ENCODE assay signal across 8 mouse cellular contexts in the genomic region with DNA sequence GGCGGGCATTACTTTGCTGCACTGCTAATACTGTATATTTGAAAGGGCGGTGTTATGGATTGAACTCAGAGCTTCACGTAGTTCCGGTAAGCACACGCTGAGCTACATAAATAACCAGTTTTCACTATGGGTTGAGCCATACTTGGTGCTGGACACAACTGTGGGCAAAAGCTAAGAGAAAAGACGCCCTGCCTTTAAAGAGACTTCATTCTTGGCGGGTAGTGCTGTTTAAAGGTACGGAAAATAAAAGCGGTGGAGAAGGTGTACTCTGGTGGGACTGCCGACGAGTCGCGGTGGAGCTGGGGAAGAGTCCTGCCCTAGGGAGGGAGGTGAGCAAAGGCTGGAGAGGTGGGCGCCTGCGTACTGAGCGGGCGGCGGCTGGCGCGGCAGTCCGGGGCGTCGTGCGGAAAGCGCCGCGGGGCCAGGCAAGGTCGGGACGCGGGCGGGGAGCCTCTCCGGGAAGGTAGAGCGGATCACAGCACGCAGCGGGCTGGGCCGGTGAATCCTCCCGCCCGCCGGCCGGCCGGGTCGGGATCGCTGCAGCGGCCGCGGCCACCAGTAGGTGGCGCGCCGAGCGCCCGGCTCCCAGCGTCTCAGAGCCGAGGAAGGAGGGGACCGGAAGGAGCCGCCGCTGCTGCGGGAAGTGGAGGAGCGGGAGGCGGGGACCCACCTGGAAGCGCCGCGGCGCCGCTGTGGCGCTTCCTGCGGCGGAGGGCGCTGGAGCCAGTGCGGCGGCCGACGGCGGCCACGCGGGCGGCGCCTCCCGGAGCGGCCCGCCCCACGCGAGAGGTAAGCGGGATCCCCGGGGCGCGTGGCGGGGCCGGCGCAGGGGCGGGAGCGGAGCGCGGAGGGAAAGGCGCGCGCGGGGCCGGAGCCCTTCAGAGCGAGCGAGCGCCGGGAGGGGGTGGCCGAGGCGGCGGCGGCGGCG. TPM values are rescaled to one million over a fixed set of nuclear protein-coding genes. Genes with fewer than 3 reads are reported as not detected.
DNase-seq lines count a peak whose midpoint lies in the region; ATAC-seq and TF ChIP-seq lines count a peak whose summit lies in the region.

TSS of gene Zzz3 (plus strand) at position 124 of the 928 bp plus-strand sequence.

- H3K4me2 ChIP-seq in embryonic facial prominence, embryonic 15.5 days (replicated peaks): peak within 1 kb of the TSS; percentile 60
- H3K4me2 ChIP-seq in kidney, embryonic 14.5 days (replicated peaks; ENCODE audit: low read depth, low read length): peak within 1 kb of the TSS; percentile 78
- peak within 1 kb of the TSS; percentile 60 for H3K4me2 ChIP-seq in limb, embryonic 15.5 days

- H3K9me3 ChIP-seq in embryonic facial prominence, embryonic 15.5 days (replicated peaks): no peaks in the 10 kb centered on the region
- H3K9me3 ChIP-seq in kidney, embryonic 14.5 days (ENCODE audit: control insufficient read depth, low read length): no peaks in the 10 kb centered on the region
- H3K9me3 ChIP-seq in limb, embryonic 15.5 days: no peaks in the 10 kb centered on the region

- peak within 1 kb of the TSS; percentile 87 for H3K4me3 ChIP-seq in bone marrow, adult 2 months (replicated peaks; ENCODE audit: control insufficient read depth, low read depth, low read length)
- peak within 1 kb of the TSS; percentile 83 for H3K4me3 ChIP-seq in embryonic facial prominence, embryonic 15.5 days (replicated peaks)
- H3K4me3 ChIP-seq in kidney, embryonic 14.5 days (ENCODE audit: low read length): peak within 1 kb of the TSS; percentile 82
- peak within 1 kb of the TSS; percentile 79 for H3K4me3 ChIP-seq in limb, embryonic 15.5 days

- peak; percentile 68 for TF ChIP-seq CTCF in bone marrow, adult 2 months (IDR thresholded peaks at IDR 0.05; ENCODE audit: control insufficient read depth, insufficient read depth, low read length)

- H3K4me1 ChIP-seq in bone marrow, adult 2 months (ENCODE audit: control insufficient read depth, insufficient read depth, low read length): no peaks in the 10 kb centered on the region
- peaks cover 23% of the 10 kb centered on the region for H3K4me1 ChIP-seq in embryonic facial prominence, embryonic 15.5 days
- peaks cover 26% of the 10 kb centered on the region for H3K4me1 ChIP-seq in kidney, embryonic 14.5 days (ENCODE audit: control insufficient read depth, insufficient read depth, low read length)
- peaks cover 21% of the 10 kb centered on the region for H3K4me1 ChIP-seq in limb, embryonic 15.5 days

- H3K36me3 ChIP-seq in embryonic facial prominence, embryonic 15.5 days: peaks cover 11% of the 10 kb centered on the region; the same call in 1 of the 2 replicates
- H3K36me3 ChIP-seq in kidney, embryonic 14.5 days (ENCODE audit: control insufficient read depth, insufficient read depth, low read length): peaks cover 20% of the 10 kb centered on the region; the same call in 1 of the 2 replicates
- H3K36me3 ChIP-seq in limb, embryonic 15.5 days: peaks cover 11% of the 10 kb centered on the region; the same call in 1 of the 2 replicates

- H3K9ac ChIP-seq in embryonic facial prominence, embryonic 15.5 days: peak within 1 kb of the TSS; percentile 89
- peak within 1 kb of the TSS; percentile 95 for H3K9ac ChIP-seq in kidney, embryonic 14.5 days (ENCODE audit: low read depth, low read length)
- H3K9ac ChIP-seq in limb, embryonic 15.5 days: peak within 1 kb of the TSS; percentile 91

- no peaks in the 10 kb centered on the region for H3K27me3 ChIP-seq in embryonic facial prominence, embryonic 15.5 days
- no peaks in the 10 kb centered on the region for H3K27me3 ChIP-seq in kidney, embryonic 14.5 days (ENCODE audit: control insufficient read depth, insufficient read depth, low read length)
- H3K27me3 ChIP-seq in limb, embryonic 15.5 days: no peaks in the 10 kb centered on the region

- H3K27ac ChIP-seq in bone marrow, adult 2 months (ENCODE audit: control insufficient read depth, insufficient read depth, low read depth, low read length, poor library complexity): peak within 1 kb of the TSS; percentile 91
- peak within 1 kb of the TSS; percentile 99 for H3K27ac ChIP-seq in embryonic facial prominence, embryonic 15.5 days (replicated peaks)
- peak within 1 kb of the TSS; percentile 99 for H3K27ac ChIP-seq in kidney, embryonic 14.5 days (ENCODE audit: low read depth, low read length)
- peak within 1 kb of the TSS; percentile 100 for H3K27ac ChIP-seq in limb, embryonic 15.5 days

- ATAC-seq in embryonic facial prominence, embryonic 15.5 days (ENCODE audit: insufficient number of reproducible peaks, low FRiP score, low TSS enrichment, low read depth): peak; percentile 95
- peak; percentile 94 for ATAC-seq in kidney, embryonic 14.5 days (ENCODE audit: low FRiP score, low TSS enrichment)
- peak; percentile 92 for ATAC-seq in limb, embryonic 15.5 days (ENCODE audit: insufficient number of reproducible peaks, low FRiP score, low TSS enrichment, low read depth)

- TF ChIP-seq POLR2A in bone marrow, adult 2 months (IDR thresholded peaks at IDR 0.05; ENCODE audit: borderline replicate concordance, control insufficient read depth, low read depth, low read length): peak; percentile 60; the same call in 1 of the 2 replicates

- under 1% methylated on average over 91 of the region's 108 CpGs for WGBS in bone marrow, adult 2 months
- under 1% methylated on average over 79 of the region's 108 CpGs for WGBS in embryonic facial prominence, embryonic 15.5 days
- WGBS in kidney, embryonic 14.5 days: under 1% methylated on average over 53 of the region's 108 CpGs
- under 1% methylated on average over 80 of the region's 108 CpGs for WGBS in limb, embryonic 15.5 days

- peak; percentile 89 for DNase-seq in 416B (ENCODE audit: low read depth)
- DNase-seq in heart, adult 9 months (ENCODE audit: low spot score in 2 of 2): peak; percentile 90 to 92
- peak; percentile 69 to 76 for DNase-seq in monocyte, adult 2 months (ENCODE audit: low read depth in 1 of 2, low spot score in 2 of 2)
- peak; percentile 88 to 89 for DNase-seq in spleen, postnatal 36 days (ENCODE audit: low spot score in 2 of 2)

RNA-seq across cellular contexts. Expression of gene Zzz3, which starts in this region (rescaled TPM):
- 11.5 and 13.2 TPM in 2 replicates for polyA plus RNA-seq in bone marrow, adult 2 months (2011; ENCODE audit: insufficient read depth, insufficient read length, low replicate concordance, missing spikeins)
- 40.9 and 44.1 TPM in 2 replicates for polyA plus RNA-seq in embryonic facial prominence, embryonic 15.5 days (2015; fragmentation: Nextera tagmentation; extraction: Ambion mirVana)
- polyA plus RNA-seq in kidney, embryonic 14.5 days (2014; fragmentation: Nextera tagmentation; extraction: Ambion mirVana): 37.4 and 70.8 TPM in 2 replicates
- 40.6 and 41.4 TPM in 2 replicates for polyA plus RNA-seq in limb, embryonic 15.5 days (2015; fragmentation: Nextera tagmentation; extraction: Ambion mirVana)

Comparison
In these comparisons a context has a peak if more than half of its experiments do, and no peak if none do; other contexts are left out.
1. Peak in every context shown above with its lines: DNase-seq, ATAC-seq, H3K4me3 ChIP-seq and H3K27ac ChIP-seq.